Mouse (Mus musculus): ENCODE data around the gene Snrpb2.

The Snrpb2 gene

GRCm38 (mm10) chr2:143062812-143063792 is at the start of gene Snrpb2:
Gene Snrpb2 (plus strand): TSS chr2:143063039.
- peak; percentile 52 for DNase-seq (ENCODE audit: low read depth, low spot score)

DNA sequence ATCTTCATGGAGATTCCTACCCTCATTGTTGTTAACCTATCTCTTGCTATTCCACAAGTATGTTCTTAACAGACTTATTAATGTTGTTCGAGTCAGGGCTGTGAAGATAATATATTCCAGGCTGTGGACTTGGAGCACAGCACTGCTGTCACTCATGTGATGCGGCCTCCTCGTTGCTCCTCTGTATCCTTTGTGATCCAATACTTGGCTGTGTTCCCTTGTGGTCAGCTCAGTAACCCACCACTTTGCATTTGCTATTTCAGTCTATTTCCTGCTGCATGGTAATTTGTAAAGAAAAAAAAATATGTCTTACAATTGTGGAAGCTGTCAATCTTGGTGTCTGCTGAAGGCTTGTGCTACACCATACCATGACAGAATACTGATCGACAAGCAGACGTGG is 49.8 kb upstream of the Snrpb2 start:
- no peak for DNase-seq (ENCODE audit: low read depth, low spot score)

GRCm38 (mm10) chr2:143018084-143018483 is 44.8 kb upstream of the Snrpb2 start:
- DNase-seq (ENCODE audit: low read depth, low spot score) = no peak

- DNase-seq (ENCODE audit: low read depth, low spot score) = no peak
Measured at GRCm38 (mm10) chr2:143018591-143019130, 44.2 kb upstream of the Snrpb2 start.

- DNase-seq (ENCODE audit: low read depth, low spot score) = no peak
Measured at GRCm38 (mm10) chr2:143019727-143020126, 43.1 kb upstream of the Snrpb2 start.

DNA sequence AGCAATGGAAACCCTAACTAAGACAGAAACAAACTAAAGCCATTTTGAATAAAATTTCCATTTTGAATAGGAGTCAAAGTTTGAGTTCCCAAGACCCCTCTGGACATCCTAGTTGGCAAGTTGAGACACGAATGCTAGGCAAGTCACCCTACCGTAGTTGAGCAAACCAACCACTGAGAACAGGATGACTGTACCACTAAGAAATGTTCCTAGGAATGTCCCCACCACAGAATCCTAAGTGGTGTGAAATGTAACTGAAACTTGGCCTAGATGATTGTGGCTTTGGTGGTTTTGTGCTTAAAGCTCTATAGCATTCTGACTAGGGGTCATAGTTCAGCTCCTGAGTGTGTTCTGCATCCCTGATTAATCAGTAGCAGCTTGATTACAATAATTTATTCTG is 39.5 kb upstream of the Snrpb2 start:
- no peak for DNase-seq (ENCODE audit: low read depth, low spot score)

DNA sequence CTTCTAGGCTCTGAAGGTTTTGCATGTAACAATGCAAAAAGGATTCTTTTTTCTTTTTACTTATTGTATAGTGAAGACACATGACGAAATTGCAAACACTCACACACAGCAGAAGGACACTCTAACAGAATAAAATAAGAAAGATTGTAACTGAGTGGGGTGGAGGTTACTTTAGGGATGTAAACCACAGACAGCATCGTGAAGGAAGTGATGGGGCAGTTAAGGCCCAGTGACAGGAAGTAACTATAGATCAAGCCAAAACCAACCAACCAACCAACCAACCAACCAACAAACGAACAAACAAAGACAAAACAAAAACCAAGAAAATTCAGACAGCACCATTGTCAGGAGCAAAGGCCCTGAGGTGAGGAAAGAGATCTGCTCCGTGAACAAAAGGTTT is 38.6 kb upstream of the Snrpb2 start:
- no peak for DNase-seq (ENCODE audit: low read depth, low spot score)

DNA sequence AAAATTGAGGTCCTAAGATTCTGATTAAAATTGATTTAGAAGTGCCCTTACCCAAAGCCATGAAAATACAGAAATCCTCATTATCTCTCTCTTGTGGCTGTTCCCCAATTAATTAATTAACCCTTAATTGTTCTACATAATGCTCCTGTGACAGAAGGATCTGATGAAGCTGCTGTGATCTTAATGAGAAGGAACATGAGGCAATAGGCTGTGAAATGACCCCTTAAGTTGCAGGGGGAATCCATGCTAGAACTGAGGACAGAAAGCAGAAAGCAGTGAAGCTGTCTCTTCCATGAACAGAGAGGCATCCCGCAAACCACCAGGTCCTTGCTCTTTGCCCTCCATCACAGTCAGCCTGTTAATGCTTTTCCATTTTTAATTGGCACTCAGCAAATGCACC is 31.6 kb upstream of the Snrpb2 start:
- DNase-seq (ENCODE audit: low read depth, low spot score) = no peak

DNA sequence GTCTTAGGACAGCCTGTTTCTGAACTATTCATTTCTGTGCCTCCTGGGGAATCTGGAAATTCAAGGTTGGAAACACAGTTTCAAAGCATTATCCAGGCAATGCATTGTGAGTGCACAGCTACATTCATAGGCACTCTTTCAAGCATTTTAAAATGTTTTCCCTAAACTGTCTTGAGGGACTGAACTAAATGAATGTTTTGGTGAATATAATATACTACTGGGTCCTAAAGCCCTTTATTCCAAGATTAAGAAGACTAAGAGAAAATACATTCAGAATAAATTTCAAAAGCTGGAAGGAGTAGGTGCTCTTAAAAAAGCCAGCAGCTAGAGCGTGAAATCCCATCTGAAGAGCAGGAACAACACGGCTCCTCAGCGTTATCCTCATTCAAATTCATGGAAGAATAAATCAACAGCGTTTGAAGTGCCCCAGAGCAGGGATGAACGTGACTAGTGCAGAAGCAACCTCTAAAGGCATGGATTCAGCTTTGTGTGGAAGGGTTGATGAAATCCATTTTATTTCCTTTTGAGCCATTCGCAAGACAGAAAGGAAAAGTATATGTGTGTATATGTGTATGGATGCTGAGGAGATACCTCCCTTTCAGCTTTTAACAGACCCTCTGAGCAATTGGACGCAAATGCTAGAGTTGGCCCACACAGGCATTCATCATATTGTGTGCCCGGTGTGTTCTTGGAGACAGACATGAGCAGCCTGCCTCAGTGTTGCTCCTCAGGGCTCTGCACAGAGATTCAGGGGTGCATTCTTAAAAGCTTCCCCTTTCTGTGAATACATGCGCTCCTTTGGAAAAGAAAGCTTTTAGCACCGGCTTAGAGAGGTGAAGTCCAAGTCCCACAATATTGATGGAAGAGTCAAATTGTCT is 30.2 kb upstream of the Snrpb2 start:
- no peak for DNase-seq (ENCODE audit: low read depth, low spot score)

DNA sequence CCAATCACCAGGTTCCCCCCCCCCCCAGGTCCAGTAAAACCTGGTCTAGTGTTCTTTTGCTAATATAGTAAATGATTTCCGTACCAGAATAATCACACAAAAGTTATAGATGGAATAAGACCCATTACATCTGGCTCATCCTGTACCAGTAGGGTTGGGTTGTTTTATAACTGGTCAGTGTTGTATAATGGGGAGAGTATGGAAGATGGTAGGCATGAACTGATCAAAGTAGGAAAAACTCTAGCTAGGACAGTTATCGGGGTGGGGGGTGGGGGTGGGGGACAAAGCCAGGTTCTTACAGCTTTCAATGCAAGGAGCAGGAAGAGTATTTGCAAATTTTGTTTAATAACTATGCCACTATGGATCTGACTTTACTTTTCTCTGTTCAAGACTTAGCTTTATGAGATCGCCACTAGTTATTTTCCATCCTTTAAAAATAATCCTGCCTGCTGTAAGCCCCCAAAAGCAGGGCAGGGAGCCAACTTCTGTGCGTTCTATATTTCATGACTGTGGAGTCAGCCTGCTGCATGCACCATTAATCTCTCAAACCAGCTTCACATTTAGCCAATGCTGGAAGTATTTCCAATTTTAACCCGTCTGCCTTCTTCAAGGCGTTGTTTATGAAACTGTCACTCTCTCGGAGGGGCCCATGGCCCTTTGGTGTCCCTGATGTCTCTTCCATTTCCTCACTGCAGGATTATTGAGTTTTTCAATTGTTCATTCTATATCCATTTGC is 28.3 kb upstream of the Snrpb2 start:
- DNase-seq (ENCODE audit: low read depth, low spot score) = no peak

DNA sequence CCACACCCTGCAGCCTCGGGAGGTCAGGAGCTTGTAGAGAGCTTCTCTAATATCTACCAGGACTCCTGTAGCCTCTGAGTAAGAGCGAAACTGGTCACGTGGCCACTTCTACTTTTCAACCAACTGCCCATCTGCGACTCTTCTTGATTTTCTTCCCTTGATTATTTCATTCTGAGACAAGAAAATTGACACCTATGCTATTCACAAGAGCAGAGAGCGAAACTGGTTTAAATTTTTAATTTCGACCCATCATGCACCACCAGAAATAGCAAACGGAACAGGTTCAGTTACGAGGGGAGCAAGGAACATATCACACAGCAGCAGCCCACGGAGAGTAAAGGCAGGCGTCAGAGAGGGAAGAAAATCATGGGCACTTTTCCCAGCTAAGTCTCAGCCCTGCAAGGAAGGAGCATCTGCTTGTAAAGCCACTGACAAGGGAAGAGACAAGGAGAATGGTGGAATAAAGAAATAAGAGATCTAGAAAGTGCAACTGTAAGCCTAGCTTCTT is 27.7 kb upstream of the Snrpb2 start:
- DNase-seq (ENCODE audit: low read depth, low spot score) = no peak

- no peak for DNase-seq (ENCODE audit: low read depth, low spot score)
Measured at GRCm38 (mm10) chr2:143041596-143041995, 21.2 kb upstream of the Snrpb2 start.

- DNase-seq (ENCODE audit: low read depth, low spot score) = no peak
Measured at GRCm38 (mm10) chr2:143055251-143055650, 7.6 kb upstream of the Snrpb2 start.

DNA sequence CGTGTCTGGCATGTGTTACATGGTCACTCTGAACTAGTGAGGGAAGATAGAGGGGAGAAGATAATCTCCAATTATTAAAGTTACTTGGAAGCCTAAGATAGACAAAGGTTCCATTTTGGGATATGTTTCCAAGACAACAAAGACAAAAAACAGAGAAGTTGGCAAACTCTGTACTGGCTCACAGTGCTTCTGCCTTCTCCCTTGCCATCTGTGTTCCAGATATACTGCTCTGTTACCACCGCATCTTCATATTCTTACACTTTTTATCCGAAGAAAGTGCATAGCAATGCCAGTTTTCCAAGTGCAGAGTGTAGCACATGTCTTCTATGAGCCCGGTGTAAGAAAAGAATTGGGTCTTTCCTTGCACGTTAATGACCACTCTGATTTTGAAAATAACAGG is 6.1 kb upstream of the Snrpb2 start:
- DNase-seq (ENCODE audit: low read depth, low spot score) = no peak

- no peak for DNase-seq (ENCODE audit: low read depth, low spot score)
Measured at GRCm38 (mm10) chr2:143062432-143062811, 417 bp upstream of the Snrpb2 start.

DNA sequence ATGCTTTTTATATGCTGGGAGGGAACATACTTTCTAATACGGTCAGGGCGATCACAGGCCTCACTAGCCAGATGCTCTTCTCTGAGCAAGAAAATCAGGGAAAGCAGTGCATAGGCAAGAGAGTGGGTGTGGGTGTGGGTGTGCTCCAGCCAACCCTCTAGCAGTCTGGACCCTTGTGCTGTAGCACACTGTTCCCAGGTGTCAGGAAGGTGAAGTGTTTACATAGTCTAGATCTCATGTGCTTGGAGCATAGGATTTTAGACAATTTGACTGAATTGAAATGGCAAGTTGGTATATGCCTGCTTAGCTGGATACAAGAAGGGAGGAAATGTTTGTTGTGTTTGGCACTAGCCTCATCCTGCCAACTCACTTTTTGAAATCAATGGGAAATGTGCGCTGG is 3.1 kb downstream of the Snrpb2 start:
- no peak for DNase-seq (ENCODE audit: low read depth, low spot score)

GRCm38 (mm10) chr2:143078198-143078851 is 15.5 kb downstream of the Snrpb2 start, which contains the start of gene Otor:
Gene Otor (plus strand): TSS chr2:143078473.
- DNase-seq (ENCODE audit: low read depth, low spot score) = no peak

- DNase-seq (ENCODE audit: low read depth, low spot score) = no peak
Measured at GRCm38 (mm10) chr2:143081693-143082092, 18.9 kb downstream of the Snrpb2 start.

- DNase-seq (ENCODE audit: low read depth, low spot score) = no peak
Measured at GRCm38 (mm10) chr2:143084852-143085397, 22.1 kb downstream of the Snrpb2 start.

GRCm38 (mm10) chr2:143089866-143090265 is 27.0 kb downstream of the Snrpb2 start:
- DNase-seq (ENCODE audit: low read depth, low spot score) = no peak
